Mouse (Mus musculus): ENCODE data around the gene Rps3a1.

DNA sequence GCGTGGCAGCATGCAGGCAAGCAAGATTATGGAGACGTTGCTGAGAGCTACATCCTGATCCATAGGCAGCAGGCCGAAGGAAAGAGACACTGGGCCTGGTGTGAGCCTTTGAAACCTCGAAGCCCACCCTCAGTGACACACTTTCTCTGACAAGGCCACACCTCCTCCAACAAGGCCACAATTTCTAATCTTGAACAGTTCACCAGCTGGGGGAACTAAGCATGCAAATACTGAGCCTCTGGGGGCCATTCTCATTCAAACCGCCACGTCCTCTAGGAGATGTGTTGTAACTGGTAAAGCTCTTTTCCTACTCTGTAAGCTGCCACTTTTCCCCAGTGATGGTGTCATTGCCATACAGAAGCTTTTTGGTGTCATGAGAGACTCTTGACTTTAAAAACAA lies 6.6 kb upstream of the Rps3a1 start:
- TF ChIP-seq CTCF (IDR thresholded peaks at IDR 0.05; ENCODE audit: control insufficient read depth, insufficient read depth, insufficient read length) = no peak
- TF ChIP-seq MYOG (IDR thresholded peaks at IDR 0.05; ENCODE audit: control insufficient read depth, extremely low read depth, insufficient read length) = no peak
